Mouse (Mus musculus) brain, embryonic 18.5 days (tissue): ENCODE data around the gene Atrn.

ENCODE experiments used
- DNase-seq: peaks from one replicate; pipeline ENCODE4 v3.0.0-alpha.2; 2012; ENCODE audit warnings: low read depth, low spot score

Atrn gene

DNA sequence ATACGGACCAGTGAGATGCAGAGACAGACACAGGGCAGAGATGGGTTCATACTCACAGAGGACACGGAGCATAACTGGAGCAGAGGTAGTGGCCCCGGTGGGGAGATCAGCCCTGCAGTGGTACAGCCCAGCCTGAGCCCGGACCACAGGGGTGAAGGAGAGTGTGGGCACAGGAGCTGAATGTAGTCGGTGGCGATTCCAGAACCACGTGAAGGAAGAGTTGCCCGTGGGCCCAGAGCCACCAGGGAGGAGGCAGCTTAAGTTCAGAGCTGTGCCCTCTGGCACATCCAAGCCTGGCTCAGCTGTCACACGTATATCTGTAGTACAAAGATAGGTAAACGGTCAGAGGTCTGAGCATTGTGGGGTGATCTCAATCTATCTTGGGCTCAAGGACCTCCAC is 166.2 kb downstream of the Atrn start:
- DNase-seq: no peak
